Mouse (Mus musculus): ENCODE data around the gene Foxf2. TPM values are rescaled to one million over a fixed set of nuclear protein-coding genes. Genes with fewer than 3 reads are reported as not detected.

Gene Foxf2
- 0.82 and 1.7 TPM in 2 replicates for polyA plus RNA-seq (2012; rRNA removed)

DNA sequence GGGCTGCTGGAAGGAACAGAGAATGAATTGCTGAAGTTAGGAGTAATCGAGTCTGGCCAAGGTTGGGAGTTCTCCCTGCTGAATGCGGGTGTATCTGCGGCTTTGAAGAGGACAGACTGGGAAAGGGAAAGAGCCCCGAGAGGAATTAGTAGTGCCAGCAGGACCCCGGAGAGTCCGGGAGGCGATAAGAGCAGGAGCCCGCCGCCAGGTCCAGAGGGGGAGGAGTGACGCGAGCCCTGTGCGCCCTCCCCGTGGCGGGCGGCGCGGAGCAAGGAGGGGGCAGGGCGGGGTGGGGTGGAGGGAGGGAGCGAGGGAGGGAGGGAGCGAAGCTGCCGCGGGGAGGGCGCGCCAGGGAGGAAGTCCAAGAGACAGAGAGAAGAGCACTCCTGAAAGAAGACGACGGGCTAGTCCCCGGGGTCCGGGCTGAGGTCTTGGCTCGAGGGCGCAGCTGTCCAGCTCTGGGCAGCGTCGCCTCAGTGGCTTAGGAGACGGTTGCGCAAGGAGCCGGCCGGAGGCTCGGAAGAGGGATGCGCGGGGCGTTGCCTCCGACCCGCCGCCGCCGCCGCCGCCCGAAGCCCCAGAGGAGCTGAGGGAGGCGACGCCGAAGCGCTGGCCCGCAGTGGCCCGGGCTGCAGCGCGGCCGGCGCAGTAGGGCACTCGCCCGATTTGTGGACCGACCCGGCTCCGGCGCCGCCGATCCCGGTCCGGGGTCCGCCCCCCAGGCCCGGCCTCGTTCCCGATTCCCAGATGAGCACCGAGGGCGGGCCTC is at the start of gene Foxf2:
Foxf2 (plus strand) TSS at position 484 of the 769 bp plus-strand sequence.
- no peak for DNase-seq (ENCODE audit: low read depth)

DNA sequence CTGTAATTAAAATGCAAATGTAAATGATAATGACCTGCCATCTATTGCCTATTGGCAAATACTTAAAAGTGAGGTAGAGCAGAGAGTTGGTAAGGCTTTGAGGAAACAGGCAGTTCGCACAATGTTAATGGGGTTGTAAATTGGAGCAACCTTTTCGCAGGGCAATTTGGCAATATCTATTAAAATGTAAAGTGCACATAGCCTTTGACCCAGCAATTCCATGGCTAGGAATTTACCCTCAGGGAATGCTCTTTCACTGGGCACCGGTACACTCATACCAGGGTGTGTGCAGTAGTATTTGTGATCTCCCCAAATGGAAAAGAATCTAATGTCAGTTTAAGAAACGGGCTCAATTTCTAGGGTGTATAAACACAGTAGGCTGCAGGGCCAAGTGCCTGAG is 48.9 kb upstream of the Foxf2 start:
- no peak for DNase-seq (ENCODE audit: low read depth)

DNA sequence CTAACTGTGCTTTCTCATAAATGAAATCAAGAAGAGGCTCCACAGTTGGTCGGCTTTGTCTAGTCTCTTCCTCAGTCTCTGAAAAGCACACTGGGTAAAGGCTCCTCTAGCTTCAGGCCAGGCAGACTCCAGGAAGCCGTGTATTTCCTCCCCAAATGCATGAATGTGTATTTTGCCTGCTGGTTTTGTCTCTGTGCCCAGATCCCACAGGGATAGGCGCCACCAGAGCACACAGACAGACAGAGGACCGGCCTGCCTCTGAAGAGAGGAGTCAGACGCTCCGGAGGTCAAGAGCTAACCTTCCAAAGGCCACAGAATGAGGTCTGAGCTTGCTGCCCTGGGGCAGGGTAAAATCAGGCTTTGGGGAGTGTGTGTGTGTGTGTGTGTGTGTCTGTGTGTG is 48.0 kb upstream of the Foxf2 start:
- no peak for DNase-seq (ENCODE audit: low read depth)

DNA sequence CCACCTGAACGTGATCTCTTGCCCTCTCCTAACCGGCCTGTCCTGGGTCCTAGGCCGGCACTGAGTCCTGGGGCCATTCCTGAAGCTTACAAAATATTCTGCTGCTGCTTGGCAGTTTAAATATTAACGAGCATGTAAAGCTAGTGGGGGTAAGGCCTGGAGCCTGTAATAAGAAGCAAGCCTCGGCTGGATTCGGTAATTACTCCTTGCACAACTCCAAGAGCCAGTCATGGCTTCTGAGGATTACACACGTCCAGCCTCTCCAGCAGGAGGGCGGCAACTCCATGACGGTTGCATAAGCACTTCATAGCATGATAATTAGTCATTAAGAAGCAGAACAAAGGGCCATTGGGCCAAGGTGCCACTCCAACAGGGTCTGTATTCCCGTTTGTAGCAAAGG is 47.2 kb upstream of the Foxf2 start:
- DNase-seq (ENCODE audit: low read depth) = peak; percentile 89

DNA sequence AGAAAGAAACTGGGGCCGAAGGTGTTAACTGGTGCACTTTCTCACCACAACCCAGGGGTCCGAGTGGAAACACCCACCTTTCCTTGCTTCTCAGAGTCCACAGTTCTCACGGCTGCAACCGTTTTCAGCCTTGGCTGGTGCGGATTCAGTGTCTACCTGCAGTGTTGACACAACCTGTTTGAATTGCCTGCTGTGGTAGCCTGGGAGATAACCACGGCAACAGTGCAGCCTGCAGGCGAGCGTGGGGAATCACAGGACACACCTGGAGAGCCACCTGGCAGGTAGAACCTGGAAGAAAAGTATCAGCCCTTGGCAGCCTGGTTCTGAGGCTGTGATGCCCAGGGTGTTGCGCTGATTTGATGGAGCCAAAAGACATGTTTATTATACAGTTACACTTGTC is 45.8 kb upstream of the Foxf2 start:
- no peak for DNase-seq (ENCODE audit: low read depth)

DNA sequence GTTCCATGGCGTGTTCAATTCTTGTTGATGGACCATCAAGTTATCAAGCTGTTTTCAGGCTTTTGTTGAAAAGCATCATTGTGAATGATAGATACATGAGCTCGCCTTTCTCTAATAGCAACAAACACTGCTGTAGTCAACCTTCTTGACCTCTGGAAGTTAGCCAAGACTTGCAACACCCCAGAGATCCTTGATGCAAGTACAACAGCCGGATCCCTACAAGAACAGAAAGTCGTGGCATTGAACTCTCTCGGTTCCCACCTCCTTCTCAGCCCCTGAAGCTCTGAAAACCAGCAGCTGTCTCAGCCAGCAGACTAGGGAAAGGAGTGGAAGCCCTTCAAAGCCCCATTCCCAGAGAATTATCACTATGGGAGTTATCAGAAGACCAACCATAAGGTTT is 38.3 kb upstream of the Foxf2 start:
- no peak for DNase-seq (ENCODE audit: low read depth)

DNA sequence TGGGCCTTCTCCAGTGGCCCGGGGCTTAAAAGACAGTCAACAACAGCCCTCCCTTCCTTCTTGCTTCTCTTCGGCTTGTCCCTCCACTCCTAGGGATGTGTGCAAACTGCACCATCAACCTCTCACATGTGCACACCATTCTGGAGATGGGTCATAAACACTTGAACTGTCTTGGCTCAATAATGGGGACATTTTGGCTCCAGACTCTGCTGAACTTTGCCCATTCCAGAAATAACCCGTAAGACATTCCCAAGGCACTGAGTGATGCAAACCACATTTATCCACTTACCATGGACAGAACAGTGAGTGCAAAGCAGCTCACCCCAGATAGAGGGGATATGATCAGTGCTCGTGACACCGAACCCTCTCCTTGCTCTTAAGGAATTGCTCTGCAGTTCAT is 26.0 kb upstream of the Foxf2 start:
- DNase-seq (ENCODE audit: low read depth) = no peak

DNA sequence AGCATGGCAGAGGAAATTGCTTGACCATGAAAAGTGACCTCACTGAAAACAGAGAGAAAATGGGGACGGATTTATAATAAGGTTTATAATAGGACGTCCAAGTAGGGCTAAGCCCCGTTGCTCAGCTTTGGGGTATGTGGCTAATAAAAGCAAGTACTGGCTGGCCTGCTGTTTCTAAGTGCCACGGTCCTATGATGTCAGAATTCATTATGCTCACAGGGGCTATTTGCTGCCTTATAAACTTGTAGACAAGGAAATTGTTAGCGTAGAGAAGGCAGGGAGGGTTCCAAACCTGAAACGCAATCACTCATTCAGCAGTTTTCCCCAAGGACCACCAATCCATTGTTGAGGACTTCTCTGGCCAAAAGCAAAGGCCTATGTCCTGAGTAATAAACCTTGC is 21.7 kb upstream of the Foxf2 start:
- no peak for DNase-seq (ENCODE audit: low read depth)

DNA sequence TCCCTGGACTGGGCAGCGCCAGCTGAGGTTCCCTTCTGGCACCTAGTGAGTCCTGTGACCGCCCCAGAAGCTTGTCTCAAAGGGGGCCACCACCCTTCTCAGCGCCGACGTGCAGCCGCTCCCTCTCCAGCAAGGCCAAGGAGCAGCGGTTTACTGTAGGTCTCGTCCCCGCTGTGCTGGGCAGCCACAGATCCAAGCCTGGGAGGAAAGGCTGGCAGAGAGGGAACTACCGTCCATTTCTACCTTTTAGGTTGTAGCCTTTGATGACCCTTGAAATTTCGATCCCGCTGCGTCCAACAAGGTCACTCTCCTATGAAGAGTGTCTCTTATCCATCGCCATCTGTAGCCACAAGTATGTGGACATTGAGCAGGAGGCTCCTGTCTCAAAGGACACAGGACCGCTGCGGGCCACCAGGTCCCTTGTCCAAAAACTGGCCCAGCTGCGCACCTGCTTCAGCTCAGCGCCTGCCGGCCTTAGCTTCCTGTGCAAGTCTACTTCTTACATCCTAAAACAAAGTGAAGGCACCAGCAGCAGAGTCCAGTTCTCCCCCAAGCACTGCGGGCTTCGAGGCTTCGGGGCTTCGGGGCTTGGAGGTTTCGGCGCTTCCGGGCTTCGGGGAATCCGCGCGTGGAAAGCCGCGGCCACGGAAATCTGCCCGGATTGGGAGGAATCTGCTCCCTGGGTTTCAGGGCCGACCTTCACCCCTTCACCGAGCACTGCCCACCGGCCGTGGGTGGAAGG is 10.7 kb upstream of the Foxf2 start:
- DNase-seq (ENCODE audit: low read depth) = no peak

DNA sequence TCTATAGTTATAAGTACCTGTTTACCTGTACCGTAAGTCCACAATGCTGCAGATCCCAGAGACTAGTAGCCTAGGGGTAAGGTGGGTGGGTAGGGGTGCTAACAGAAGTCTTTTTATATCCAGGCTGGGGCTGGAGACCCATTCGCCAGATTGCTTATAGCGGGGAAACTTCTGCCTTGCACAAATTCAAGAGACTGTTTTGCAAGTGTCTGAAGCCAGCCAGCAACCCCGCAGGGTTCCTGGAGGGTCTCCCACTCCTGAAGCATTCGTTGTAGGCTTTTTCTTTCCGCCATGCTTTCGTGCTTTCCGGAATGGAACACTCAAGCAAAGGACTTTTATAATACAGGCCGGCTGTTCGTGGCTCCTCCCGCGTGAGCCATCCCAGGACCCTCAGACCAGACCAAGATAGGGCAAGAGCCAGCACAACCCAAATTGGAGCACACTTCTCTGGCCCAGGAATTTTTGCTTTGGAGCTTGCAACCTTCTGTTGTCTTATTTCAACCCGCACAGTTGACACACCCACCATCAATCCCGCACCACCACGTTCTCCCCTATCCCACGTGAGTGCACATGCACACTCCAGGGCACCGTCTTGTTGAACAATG is 10.0 kb upstream of the Foxf2 start:
- no peak for DNase-seq (ENCODE audit: low read depth)

DNA sequence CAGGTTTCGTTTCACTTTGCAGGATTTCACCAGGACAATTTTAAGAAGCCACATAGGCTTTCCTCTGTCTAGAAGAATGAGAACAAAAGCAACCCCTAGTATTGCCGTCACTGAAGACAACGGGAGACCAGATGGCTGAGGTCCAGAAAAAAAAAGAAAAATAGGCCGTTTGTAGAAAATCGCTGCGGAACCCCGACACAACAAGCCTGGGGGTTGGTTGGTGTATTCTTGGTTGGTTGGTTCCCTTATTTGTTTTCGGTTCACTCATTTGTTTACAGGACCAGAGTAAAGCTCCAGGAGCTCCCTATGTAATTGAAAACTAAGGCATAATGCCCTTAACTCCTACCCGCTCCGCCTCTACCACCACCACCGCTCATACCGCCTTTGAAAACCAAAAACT is 7.6 kb upstream of the Foxf2 start:
- DNase-seq (ENCODE audit: low read depth) = no peak

DNA sequence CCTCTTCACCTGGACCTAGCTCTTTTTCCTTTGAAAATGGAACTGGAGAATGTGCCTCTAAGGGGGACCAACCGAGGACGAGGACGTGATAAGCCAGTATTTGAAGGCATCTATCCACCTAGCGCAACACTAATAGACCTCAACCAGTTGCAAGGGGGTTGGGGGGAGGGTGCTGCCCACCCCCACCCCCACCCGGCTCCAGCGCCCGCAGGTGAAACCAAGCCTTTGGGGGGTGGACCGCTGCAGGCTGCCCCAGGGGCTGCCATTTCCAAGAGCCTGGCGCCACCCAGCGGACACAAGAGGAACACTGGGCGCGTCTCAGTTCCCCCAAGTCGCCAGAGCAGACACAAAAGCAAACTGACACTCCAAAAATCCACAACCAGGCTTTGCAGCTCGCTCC is 7.2 kb upstream of the Foxf2 start:
- no peak for DNase-seq (ENCODE audit: low read depth)

DNA sequence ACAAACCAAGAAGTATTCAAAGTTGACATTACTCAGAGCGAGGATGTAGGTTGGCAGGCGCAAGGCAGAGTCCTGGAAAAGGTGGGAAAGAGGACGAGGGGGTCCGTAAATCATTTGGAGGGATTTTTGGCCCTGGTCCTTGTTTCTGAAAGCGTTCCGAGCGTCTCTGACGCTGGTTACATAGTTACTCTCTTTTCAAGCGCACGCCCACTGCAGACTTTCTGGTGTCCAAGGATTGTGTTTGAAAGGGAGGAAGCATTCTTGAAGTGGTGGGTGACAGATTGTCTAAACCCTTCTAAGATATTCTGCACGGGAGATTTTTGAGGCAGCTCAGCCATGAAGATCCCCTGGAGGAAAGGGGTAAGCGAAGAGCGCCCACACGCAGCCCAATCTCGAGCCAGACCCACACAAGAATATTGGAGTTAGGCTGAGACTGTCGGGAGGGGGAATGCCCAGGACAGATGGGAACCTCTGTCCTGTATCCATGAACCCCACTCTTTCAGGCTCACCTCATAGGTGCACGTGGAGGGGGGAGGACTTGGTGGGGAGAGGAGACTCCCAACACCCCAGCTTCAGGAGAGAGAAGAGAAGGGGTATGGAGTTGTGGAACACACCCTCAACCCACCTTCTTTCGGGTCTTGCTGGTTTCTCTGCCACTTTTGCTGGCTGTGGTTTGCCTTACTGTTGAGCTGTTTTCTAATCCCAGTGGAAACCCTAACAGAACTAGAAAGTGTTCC is 6.5 kb upstream of the Foxf2 start:
- DNase-seq (ENCODE audit: low read depth) = no peak

DNA sequence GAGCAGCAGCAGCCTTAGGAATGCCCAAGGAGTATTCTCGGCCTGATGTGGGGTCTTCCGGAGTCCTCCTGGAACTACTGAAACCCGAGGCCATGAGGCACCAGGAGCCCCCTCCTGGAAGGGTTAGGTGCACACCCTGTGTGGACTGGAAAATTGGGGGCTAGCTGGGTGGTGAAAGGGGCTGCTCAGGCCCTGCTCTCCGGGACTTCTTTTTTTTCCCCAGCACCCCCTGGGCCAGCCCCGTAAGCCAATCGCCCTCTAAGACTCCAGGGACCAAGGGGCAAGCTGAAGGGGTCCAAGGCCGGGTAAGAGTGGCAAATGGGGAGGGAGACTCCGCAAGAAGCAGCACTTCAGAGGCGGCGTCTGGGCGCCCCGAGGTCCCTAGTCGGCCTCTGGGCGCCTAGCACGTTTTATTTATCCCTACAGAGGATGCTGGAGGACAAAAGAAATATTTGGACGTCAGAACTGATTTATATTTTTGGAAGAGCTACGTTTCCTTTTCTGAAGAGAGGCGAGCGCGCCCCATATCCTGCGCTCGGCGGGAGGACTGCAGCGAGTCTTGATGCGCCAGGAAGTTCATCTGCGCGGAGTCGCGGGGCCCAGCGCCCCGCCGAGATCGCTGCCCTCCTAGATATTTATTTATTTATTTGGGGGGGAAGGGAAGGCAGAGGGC is 5.7 kb upstream of the Foxf2 start:
- no peak for DNase-seq (ENCODE audit: low read depth)

DNA sequence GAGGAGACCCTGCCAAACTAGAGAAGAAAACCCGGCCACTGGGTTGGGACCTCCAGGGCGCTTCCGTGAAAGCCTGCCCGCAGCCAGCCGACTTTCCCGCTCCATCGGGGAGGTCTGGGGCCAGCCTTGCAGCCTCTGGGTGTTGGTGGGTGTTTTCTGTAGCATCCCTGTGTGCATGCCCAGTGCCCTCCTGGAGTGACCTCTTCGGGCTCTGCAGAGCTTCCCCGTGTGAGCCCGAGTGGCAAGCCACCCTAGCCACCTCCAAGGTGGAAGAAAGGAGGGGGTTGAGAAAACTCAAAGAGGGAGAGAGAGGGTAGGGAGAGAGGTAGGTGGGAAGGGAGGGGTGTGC is 5.1 kb upstream of the Foxf2 start:
- no peak for DNase-seq (ENCODE audit: low read depth)

DNA sequence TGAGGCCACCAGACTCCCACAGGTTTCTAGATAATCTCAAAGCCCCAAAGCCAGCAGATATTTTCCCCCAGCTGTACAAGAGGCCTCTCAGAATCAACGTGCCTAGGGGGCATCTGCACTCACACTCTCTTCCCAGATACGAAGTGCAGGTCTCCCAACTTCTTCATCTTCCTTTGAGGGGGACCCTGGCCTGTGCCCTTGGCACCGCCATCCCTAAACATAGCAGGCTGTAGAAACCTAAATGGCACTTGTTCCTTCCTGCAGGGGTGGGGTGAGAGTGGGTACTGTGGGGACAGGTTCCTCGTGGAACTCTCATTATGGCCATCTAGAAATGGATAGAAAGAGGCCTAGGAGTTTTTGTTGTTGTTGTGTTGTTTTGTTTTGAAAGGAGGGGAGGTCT is 4.7 kb upstream of the Foxf2 start:
- no peak for DNase-seq (ENCODE audit: low read depth)

DNA sequence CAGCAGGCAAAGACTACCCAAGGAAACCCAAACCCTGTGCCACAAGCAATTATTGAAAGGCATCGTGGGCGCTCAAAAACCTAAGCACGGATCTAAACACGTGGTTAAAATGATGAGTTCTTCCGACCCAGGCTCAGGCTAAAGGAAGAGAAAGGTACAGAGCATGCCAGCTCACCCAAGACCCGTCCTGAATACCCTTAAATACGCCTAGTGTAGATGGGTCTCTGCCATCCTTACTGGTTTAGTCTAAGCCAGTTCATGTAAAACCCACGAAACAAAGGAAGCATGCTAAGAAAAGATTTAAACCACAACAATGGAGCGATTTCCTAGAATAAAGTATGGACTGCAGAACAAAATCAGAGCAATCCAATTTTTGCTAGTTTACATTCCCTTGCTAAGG is 3.9 kb upstream of the Foxf2 start:
- no peak for DNase-seq (ENCODE audit: low read depth)

DNA sequence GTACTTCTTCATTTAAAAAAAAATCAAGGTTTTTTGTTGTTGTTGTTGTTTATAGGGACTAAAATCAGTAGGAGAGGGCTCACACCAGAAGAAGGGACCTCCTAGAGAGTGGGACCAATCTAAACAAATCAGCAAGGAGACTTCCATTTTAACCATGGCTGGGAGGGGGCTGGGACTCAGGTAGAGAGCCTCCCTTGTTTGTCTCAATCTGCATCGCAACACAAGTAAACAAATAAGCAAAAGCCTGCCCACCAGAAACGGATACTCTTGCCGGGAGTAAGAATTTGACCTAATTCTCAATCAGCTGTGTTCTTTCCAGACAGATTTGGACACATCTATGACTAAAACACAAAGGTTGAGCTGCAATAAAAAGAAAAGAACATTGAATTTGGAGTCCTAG is 3.2 kb upstream of the Foxf2 start:
- no peak for DNase-seq (ENCODE audit: low read depth)

DNA sequence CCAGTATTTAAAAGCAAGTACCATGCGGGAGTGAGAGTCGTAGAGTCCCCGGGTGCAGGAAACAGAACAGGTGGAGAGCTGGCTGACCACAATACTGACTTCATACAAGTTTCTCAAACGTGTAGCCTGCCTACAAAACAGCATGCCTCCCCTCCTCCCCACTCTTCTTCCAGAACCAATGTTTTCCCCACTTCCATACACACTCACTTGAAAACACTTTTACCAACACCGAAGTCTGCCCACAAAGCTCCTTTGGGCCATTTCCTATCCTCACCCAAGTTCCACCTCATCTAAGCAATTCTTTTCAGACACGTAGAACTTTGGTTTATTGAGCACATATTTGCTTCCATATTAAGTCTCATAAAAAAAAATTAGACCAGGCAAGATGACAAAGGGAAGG is 2.3 kb upstream of the Foxf2 start:
- no peak for DNase-seq (ENCODE audit: low read depth)

DNA sequence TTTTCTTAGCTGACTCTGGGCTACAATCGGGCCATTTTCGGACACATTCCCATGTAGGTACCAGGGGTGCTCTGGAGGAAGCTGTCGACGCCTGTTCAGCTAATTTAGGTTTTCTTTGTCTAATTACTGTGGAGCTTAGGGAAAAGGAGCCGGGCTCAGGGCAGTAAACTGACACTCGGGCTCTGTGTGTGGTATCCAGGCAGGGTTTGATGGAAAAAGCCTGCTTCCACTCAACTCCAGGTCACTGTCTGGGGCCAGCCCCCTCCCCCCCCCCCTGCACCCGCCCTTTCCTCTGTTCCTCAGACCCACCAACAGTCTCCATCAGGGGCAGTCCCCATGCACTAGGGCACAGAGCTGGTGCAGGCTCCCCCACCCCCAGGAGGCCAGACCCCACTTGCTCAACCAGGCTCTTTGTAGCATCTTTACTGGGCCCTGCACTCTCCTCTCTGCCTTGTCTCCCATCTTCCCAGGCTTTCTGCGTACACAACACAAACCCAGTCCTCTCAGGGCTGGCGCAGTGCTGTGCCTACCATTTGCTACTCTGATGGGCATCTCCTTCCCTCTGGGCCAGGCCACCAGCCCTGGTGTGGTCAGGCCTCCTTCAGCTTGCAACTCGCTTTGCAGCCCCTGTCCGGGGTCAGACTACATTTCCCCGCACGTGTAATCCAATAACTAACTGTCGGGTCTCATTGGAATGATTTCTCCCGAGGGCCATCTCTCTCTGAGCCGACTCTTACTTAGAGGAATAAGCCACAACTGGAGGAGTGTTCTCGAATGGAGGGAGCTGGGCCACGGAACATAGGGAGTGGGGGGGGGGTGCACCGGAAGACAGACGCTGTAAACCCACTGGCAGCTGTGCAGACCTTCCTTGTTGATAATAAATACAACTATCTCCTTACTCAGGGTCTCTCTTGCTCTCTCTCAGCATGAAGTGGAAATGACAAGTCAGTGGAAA is 1.4 kb upstream of the Foxf2 start:
- no peak for DNase-seq (ENCODE audit: low read depth)

DNA sequence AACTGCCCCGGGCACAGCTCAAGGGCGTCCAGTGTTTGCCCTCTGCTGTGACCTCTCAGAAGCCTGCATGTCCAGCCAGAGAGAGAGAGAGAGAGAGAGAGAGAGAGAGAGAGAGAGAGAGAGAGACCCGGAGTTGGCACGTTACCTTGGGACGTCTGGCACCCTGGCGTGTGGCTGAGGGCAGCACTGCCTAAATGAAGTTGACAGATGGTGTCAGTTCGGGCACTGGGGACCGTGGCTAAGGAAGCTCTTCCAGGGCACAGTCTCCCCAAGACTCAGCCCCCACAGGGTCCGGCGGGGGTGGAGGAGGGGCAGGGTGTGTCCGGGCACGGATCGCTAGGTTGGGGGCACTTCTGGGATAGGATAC is 667 bp upstream of the Foxf2 start:
- no peak for DNase-seq (ENCODE audit: low read depth)

Measured in gonadal fat pad, adult 2 months (tissue).